Mouse (Mus musculus) telencephalon, adult 2 months (tissue): ENCODE data around the gene Gm29049.
"Not testable (repeated sequence)": the region's sequence is repeated elsewhere in the genome, so short reads cannot be mapped to it uniquely, and the experiment has no call there.

Experiments
- DNase-seq: peaks from one replicate; pipeline ENCODE4 v3.0.0-alpha.2; 2011; ENCODE audit warnings: low read depth, low spot score

The Gm29049 gene

GRCm38 (mm10) chrY:7997068-7997467 lies at the start of gene Gm29049:
Gene Gm29049, minus strand, starts transcription at chrY:7997168.
- not testable (repeated sequence) for DNase-seq
